Mouse (Mus musculus) thymus, adult 2 months (tissue): ENCODE measurements around the gene Chchd4. TPM values are rescaled to one million over a fixed set of nuclear protein-coding genes. Genes with fewer than 3 reads are reported as not detected.
A peak's percentile ranks its signal among the peaks of the same experiment; 100 is the strongest.

Source experiments
- DNase-seq: peaks from one replicate; pipeline ENCODE4 v3.0.0; 2021
- H3K27ac ChIP-seq: fragments of 200-500 bp; 2 replicates; pipeline ENCODE4 v1.5.1; 2012; ENCODE audit warnings: low read length, control low read depth; ENCODE audit not compliant: control insufficient read depth, insufficient read depth
- H3K27me3 ChIP-seq: fragments of 200-500 bp; 2 replicates; pipeline ENCODE4 v1.6.1; 2012; ENCODE audit warnings: mild to moderate bottlenecking, low read length, moderate library complexity, mixed read lengths; ENCODE audit not compliant: control insufficient read depth, insufficient read depth
- H3K36me3 ChIP-seq: fragments of 200-500 bp; 2 replicates; pipeline ENCODE4 v1.6.1; 2012; ENCODE audit warnings: mild to moderate bottlenecking, low read length, moderate library complexity; ENCODE audit not compliant: control insufficient read depth, insufficient read depth
- H3K4me1 ChIP-seq: fragments of 200-500 bp; replicated peaks from 2 replicates; pipeline ENCODE4 v1.6.1; 2012; ENCODE audit warnings: low read length; ENCODE audit not compliant: control insufficient read depth, insufficient read depth
- H3K4me3 ChIP-seq: fragments of 200-500 bp; 2 replicates; pipeline ENCODE4 v1.5.1; 2012; ENCODE audit warnings: mild to moderate bottlenecking, low read length, control low read depth, moderate library complexity; ENCODE audit not compliant: control insufficient read depth, insufficient read depth
- CTCF ChIP-seq: fragments of 200-500 bp; IDR thresholded peaks from 2 replicates; pipeline ENCODE4 v1.5.1; 2012; ENCODE audit warnings: mild to moderate bottlenecking, control low read depth, low read length, moderate library complexity, borderline replicate concordance; ENCODE audit not compliant: control insufficient read depth, poor library complexity, insufficient read depth; ENCODE audit errors: extremely low read depth
- POLR2A ChIP-seq: fragments of 200-500 bp; IDR thresholded peaks from 2 replicates; pipeline ENCODE4 v1.6.1; 2012; ENCODE audit warnings: mild to moderate bottlenecking, low read length, control low read depth, moderate library complexity; ENCODE audit not compliant: control insufficient read depth, poor library complexity, insufficient read depth; ENCODE audit errors: extremely low read depth
- WGBS: fragments of 180-500 bp; shearing (Covaris S2); methylation state at CpG from one replicate; pipeline ENCODE4 v1.1.7; 2018; 5-methylcytosine and 5-hydroxymethylcytosine counted together
- polyA plus RNA-seq: library from polyadenylated mRNA; depleted of rRNA; stranded (reverse); fragments of >200 nt; gene quantifications from 2 replicates; pipeline ENCODE4 v1.2.3, GENCODE M21; 2012; rRNA removed

Gene Chchd4
- polyA plus RNA-seq, result 4.7 and 5.1 TPM in 2 replicates

DNA sequence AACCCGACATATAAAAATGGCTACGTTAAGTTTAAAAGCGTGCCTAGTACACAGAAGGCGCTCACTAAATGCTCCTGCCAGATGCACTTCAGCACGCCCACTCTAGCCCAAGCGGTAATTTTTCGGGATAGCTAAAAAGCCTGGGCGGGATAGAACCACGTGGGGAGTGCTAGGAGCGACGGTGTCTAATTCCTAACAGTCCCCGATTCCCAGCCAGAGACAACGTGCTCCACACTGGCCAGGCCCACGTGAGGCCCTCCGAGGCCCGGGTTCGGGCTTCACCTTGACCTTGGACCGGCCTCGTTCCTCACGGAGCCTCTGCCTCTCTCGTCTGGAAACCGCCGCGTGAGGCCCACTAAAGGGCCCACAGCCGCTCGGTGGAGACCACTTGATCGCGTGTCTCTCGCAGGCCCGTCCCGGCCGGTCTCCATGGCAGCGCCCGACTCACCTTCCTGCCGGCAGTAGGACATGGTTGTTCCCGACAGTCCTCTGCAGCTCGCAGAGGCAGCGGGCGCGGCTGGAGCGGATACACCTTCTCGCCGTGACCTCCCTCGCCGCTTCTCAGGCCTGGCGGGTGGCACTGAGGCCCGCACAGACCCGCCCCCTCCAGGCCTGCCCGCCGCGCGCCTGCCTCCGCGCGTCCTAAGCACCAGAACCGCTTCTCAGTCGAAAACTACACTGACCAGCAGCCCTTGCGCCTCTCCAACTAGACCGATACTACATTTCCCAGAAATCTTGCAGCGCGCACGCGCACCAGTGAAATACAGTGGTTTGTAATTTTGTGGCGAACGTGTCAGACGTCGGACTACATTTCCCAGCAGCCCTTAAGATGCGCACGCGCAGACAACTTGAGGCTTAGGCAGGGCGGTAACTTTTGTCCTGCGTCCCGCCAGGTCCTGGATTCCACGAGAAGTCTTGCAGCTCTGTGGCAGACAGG lies at the start of gene Chchd4, which contains the start of gene Tmem43:
Gene Chchd4, minus strand, starts transcription at position 679 of the 937 bp plus-strand sequence.
Gene Tmem43, plus strand, starts transcription at position 836 of the 937 bp plus-strand sequence.
- WGBS, result under 1% methylated on average over 74 of the region's 74 CpGs
- H3K4me3 ChIP-seq, result peak within 1 kb of the TSS; percentile 74

DNA sequence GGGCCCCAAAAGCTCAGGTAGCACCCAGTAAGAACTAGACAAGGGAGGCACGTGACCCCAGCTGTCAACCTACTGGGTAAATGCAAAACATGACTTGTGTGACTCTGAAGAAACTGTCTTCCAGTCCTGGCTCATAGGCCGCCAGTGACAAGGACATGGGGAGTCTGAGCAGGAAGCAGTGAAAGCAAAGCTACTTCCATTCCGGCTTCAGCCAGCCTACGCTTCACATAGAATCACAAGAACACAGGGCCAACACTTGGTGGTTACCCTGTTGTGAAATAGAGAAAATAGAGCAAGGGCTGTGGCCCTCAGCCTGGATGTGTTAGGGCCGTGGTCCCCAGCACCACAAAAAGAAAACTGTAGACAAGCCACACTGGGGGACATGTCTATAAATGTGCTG lies 49.5 kb upstream of the Chchd4 start:
- peaks cover 46% of the 10 kb centered on the region for H3K36me3 ChIP-seq
- H3K4me1 ChIP-seq, result no peaks in the 10 kb centered on the region
- H3K27ac ChIP-seq, result no peak overlapping the region
- no peak overlapping the region for H3K4me3 ChIP-seq
- 96% methylated on average over 5 of the region's 5 CpGs for WGBS
- no peaks in the 10 kb centered on the region for H3K27me3 ChIP-seq
- DNase-seq, result no peak
- TF ChIP-seq CTCF, result no peak
- TF ChIP-seq POLR2A, result no peak

More for the DNA sequence above, at the start of gene Chchd4, which contains the start of gene Tmem43:
- DNase-seq, result peak; percentile 99
- TF ChIP-seq POLR2A (peak; percentile 41; the same call in 1 of the 2 replicates), CTCF (peak; percentile 52; the same call in 1 of the 2 replicates)
- Histone ChIP-seq H3K36me3 (peaks cover 9% of the 10 kb centered on the region), H3K4me1 (peaks cover 16% of the 10 kb centered on the region), H3K27me3 (no peaks in the 10 kb centered on the region), H3K27ac (peak within 1 kb of the TSS; percentile 14; the same call in 1 of the 2 replicates)

DNA sequence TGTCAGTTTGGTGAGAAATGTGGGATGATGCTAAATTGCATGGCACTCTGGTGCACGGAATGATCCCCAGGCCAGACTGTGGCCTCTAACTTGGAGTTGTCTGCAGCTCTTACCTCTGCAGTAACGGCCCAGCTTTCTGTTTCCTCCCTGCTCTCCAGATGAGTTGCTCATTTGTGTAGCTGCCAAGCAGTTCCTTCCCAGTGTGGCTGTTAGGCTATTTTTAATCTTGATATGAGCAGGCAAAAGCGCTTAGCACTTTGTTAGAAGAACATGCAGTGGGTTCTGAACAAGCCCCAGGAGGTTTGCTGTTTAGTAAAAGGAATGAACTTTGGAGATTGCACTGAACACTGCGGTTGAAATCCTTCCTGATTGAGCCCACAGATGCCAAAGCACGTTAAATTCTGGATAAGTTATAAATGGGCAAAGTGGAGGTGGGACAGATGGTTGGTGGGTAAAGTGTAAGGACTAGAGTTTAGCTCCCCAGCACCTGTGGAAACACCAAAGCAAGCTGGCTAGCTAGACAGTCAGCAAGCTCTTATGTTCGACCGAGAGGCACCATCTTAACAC lies 45.2 kb upstream of the Chchd4 start:
- Histone ChIP-seq H3K4me1 (peaks cover 9% of the 10 kb centered on the region), H3K36me3 (peaks cover 46% of the 10 kb centered on the region), H3K4me3 (no peak overlapping the region), H3K27me3 (no peaks in the 10 kb centered on the region), H3K27ac (no peak overlapping the region)
- 62% methylated on average over 7 of the region's 7 CpGs for WGBS
- no peak for DNase-seq
- TF ChIP-seq POLR2A, result no peak
- no peak for TF ChIP-seq CTCF

DNA sequence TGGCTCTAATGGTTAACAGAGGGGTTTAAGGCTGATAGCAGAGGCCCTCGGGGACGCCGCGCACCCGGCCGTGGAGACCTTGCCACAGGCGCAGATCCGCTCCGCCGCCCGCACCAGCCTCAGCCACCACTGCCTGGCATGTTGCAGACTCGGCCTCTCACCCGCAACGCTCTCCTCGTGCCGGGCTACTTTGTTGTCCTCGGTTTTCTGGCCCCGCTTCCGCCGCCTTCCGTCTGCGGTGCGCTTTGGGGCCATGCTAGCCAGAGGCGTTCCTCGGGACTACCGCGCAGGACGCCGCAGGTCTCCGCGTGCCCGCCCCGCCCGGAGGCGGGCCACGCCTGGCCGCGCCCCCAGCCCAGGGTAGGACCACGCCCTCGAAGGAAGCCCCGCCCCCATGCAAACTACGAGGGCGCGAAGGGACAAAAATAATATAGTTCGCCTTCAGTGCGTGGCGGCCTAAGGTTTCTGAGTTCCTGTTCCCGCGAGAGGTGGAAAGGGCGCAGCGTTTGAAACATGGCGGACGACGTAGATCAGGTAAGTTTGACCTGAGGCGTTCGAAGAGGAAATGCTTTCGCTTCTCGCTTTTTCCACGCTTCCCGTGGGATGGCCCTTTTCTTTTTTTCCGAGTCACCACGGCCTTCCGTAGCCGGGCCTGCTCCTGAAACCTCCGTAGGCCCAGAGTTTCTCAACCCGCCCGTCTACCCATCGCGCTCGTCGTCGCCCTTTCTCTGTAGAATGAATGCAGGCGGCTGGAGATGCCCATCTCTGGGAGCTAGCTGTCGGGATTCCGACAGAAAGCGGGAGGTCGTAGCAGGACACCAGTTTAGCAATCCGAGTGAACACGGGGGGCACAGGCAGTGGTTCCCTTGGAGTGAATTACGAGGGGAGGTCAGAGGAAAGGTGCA lies 42.5 kb upstream of the Chchd4 start, which contains the start of the genes Xpc and Lsm3:
Gene Xpc, minus strand, starts transcription at position 344 of the 905 bp plus-strand sequence.
Gene Lsm3, plus strand, starts transcription at position 384 of the 905 bp plus-strand sequence.
- H3K27ac ChIP-seq, result peak within 1 kb of the TSS; percentile 37; the same call in 1 of the 2 replicates
- H3K36me3 ChIP-seq, result peaks cover 21% of the 10 kb centered on the region
- H3K4me3 ChIP-seq, result peak within 1 kb of the TSS; percentile 90
- no peaks in the 10 kb centered on the region for H3K27me3 ChIP-seq
- peaks cover 9% of the 10 kb centered on the region for H3K4me1 ChIP-seq
- peak; percentile 99 for DNase-seq
- WGBS, result under 1% methylated on average over 80 of the region's 80 CpGs
- TF ChIP-seq POLR2A (peak; percentile 84), CTCF (peak; percentile 43; the same call in 1 of the 2 replicates)

DNA sequence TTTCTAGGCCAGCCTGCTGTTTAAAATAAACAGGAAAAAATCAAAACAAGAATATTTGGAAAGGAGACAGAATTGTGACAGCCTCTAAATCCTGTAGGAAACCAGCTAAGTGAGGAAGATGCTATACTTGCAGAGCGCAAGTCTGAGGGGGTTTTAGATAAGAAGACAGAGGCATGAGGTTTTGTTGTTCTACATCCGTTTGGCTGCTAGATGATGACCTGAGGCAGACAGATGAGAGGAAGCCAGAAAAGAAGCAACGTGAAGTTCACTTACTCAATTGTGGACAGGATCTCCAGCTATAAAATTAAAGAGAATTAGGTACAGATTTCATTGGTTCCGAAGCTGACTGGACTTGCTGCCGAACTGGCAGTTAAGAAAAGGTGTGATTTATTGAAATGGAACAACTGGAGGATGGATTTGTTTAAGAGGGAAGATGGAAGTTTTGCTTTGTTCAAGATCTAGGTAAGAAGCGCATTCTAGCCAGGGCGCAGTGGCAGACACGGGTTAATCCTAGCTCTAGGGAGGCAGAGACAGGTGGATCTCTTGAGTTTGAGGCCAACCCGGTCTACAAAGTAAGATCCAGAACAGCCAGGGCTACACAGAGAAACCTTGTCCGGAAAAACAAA lies 41.5 kb upstream of the Chchd4 start:
- Histone ChIP-seq H3K27ac (no peak overlapping the region), H3K4me1 (peaks cover 17% of the 10 kb centered on the region), H3K36me3 (peaks cover 12% of the 10 kb centered on the region), H3K4me3 (peak overlapping the region; percentile 82), H3K27me3 (no peaks in the 10 kb centered on the region)
- 5% methylated on average over 10 of the region's 10 CpGs for WGBS
- peak; percentile 16 for DNase-seq
- no peak for TF ChIP-seq POLR2A
- TF ChIP-seq CTCF, result no peak
